ENCODE assay signal across 8 mouse cellular contexts in the genomic region with DNA sequence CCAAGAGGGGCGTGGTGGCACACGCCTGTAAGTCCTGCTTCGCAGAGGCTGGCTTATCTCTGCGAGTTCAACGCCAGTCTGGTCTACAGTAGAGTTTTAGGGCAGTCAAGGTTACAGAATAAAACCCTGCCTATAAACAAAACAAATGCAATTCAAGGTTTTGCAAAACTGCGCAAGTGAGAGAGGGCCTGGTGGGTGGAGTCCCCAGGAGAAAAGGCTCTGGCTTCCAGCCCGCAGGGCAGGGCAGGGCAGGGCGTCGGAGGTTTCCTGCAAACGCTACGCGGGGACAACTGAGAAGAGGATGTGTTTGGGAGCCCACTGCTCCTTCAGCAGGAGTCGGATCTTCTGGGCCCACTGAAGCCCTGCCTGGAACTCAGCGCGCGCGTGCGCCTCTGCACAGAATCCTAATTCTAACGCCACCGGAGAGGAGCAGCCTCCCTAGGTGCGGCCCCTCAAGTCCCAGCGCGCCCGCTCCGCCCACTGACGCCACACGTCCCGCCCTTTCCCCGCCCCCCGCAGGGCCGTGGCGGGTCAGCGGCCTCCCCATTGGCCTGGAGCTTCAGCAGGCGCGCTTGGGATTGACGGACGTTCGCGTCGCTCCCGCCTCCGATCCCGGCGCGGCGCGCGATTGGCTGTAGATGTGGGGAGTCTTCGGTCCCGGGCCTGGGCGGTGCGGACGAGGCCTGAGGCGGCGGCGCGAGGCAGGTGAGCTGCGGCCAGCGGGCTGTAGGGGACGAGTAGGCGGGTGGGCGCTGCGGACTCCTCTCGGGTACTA. TPM values are rescaled to one million over a fixed set of nuclear protein-coding genes. Genes with fewer than 3 reads are reported as not detected.
DNase-seq lines count a peak whose midpoint lies in the region; ATAC-seq lines count a peak whose summit lies in the region.

Gene Sun1, plus strand, starts transcription at position 643 of the 775 bp plus-strand sequence.

- H3K4me1 ChIP-seq in forebrain, embryonic 14.5 days (ENCODE audit: control insufficient read depth, insufficient read depth, low read length) = peaks cover 15% of the 10 kb centered on the region
- peaks cover 26% of the 10 kb centered on the region for H3K4me1 ChIP-seq in neural tube, embryonic 15.5 days

- peak within 1 kb of the TSS; percentile 88 for H3K9ac ChIP-seq in forebrain, embryonic 14.5 days (ENCODE audit: low read length)
- peak within 1 kb of the TSS; percentile 77 for H3K9ac ChIP-seq in neural tube, embryonic 15.5 days (replicated peaks)

- no peaks in the 10 kb centered on the region for H3K9me3 ChIP-seq in forebrain, embryonic 14.5 days (replicated peaks; ENCODE audit: control insufficient read depth, low read length)
- H3K9me3 ChIP-seq in neural tube, embryonic 15.5 days (replicated peaks) = no peaks in the 10 kb centered on the region

- H3K4me3 ChIP-seq in forebrain, embryonic 14.5 days (ENCODE audit: low read depth, low read length) = peak within 1 kb of the TSS; percentile 90
- H3K4me3 ChIP-seq in neural tube, embryonic 15.5 days (replicated peaks) = peak within 1 kb of the TSS; percentile 88

- intact Hi-C loops in heart, postnatal 14 days (cut with DNase I) = loop anchor here (5.0 kb wide), 1 partner anchor 52 kb away; the partner anchor contains the start of gene Get4

- H3K4me2 ChIP-seq in forebrain, embryonic 14.5 days (ENCODE audit: low read length) = peak within 1 kb of the TSS; percentile 86
- H3K4me2 ChIP-seq in neural tube, embryonic 15.5 days = peak within 1 kb of the TSS; percentile 82

- peak; percentile 99 for ATAC-seq in forebrain, embryonic 14.5 days
- ATAC-seq in neural tube, embryonic 15.5 days (ENCODE audit: low FRiP score) = peak; percentile 98

- peak; percentile 98 for DNase-seq in ES-CJ7 (ENCODE audit: low read depth, low spot score)
- peak; percentile 99 for DNase-seq in cerebellum, adult 11 months
- DNase-seq in forebrain, embryonic 14.5 days (ENCODE audit: low spot score) = peak; percentile 98
- DNase-seq in heart, postnatal 14 days = peak; percentile 99
- DNase-seq in layer of hippocampus, adult 11-12 months (ENCODE audit: low spot score) = peak; percentile 99
- peak; percentile 99 for DNase-seq in lung, adult 18-20 months
- peak; percentile 99 for DNase-seq in testis, postnatal 14 days (ENCODE audit: low spot score)

- peak within 1 kb of the TSS; percentile 75 for H3K27ac ChIP-seq in forebrain, embryonic 14.5 days (ENCODE audit: low read depth, low read length)
- H3K27ac ChIP-seq in neural tube, embryonic 15.5 days (replicated peaks) = peak within 1 kb of the TSS; percentile 88

- H3K27me3 ChIP-seq in forebrain, embryonic 14.5 days (replicated peaks; ENCODE audit: control insufficient read depth, insufficient read depth, low read length) = no peaks in the 10 kb centered on the region
- no peaks in the 10 kb centered on the region for H3K27me3 ChIP-seq in neural tube, embryonic 15.5 days (replicated peaks)

- H3K36me3 ChIP-seq in forebrain, embryonic 14.5 days (ENCODE audit: control insufficient read depth, insufficient read depth, low read length) = no peaks in the 10 kb centered on the region; the same call in none of the 2 replicates
- H3K36me3 ChIP-seq in neural tube, embryonic 15.5 days = no peaks in the 10 kb centered on the region

- under 1% methylated on average over 58 of the region's 64 CpGs for WGBS in forebrain, embryonic 14.5 days
- under 1% methylated on average over 61 of the region's 64 CpGs for WGBS in neural tube, embryonic 15.5 days

RNA-seq across cellular contexts. Expression of gene Sun1, which starts in this region (rescaled TPM):
- polyA plus RNA-seq in forebrain, embryonic 14.5 days (2014; fragmentation: Nextera tagmentation; extraction: Ambion mirVana) = 44.4 and 49.0 TPM in 2 replicates
- total RNA-seq in heart, postnatal 14 days (2021) = 10 to 100 TPM; 44.7 to 49.5 TPM
- polyA plus RNA-seq in neural tube, embryonic 15.5 days (2015; fragmentation: Nextera tagmentation; extraction: Ambion mirVana) = 41.7 and 42.1 TPM in 2 replicates

Comparison
In these comparisons a context has a peak if more than half of its experiments do, and no peak if none do; other contexts are left out.
1. Peak in every context shown above with its lines: DNase-seq, ATAC-seq, H3K4me3 ChIP-seq and H3K27ac ChIP-seq.